Mouse (Mus musculus) mature B cell (primary cell): ENCODE measurements around the gene Scaf11.
"Not testable (repeated sequence)": the region's sequence is repeated elsewhere in the genome, so short reads cannot be mapped to it uniquely, and the experiment has no call there.

Source experiments
- in situ Hi-C: fragments of 300-500 bp; cut with MboI; formaldehyde crosslinking; loops from 2 replicates; pipeline ENCODE4 v1.14.3; 2019

Gene Scaf11

GRCm38 (mm10) chr15:96465076-96465475 lies 4.4 kb upstream of the Scaf11 start:
- in situ Hi-C loops = no loop called here

GRCm38 (mm10) chr15:96463821-96464220 lies 3.2 kb upstream of the Scaf11 start:
- in situ Hi-C loops = no loop called here

GRCm38 (mm10) chr15:96462611-96463010 lies 2.0 kb upstream of the Scaf11 start:
- in situ Hi-C loops = no loop called here

GRCm38 (mm10) chr15:96461541-96462512 lies 1.2 kb upstream of the Scaf11 start:
- in situ Hi-C loops = no loop called here

- in situ Hi-C loops = no loop called here
Observed at GRCm38 (mm10) chr15:96460451-96460729, 253 bp downstream of the Scaf11 start.

- in situ Hi-C loops = no loop called here
Observed at GRCm38 (mm10) chr15:96459741-96460450, 747 bp downstream of the Scaf11 start.

GRCm38 (mm10) chr15:96458273-96458672 lies 2.4 kb downstream of the Scaf11 start:
- in situ Hi-C loops = no loop called here

- in situ Hi-C loops = no loop called here
Observed at GRCm38 (mm10) chr15:96457338-96457664, 3.3 kb downstream of the Scaf11 start.

GRCm38 (mm10) chr15:96456651-96457337 lies 3.8 kb downstream of the Scaf11 start:
- in situ Hi-C loops = no loop called here

- in situ Hi-C loops = no loop called here
Observed at GRCm38 (mm10) chr15:96455595-96456214, 4.9 kb downstream of the Scaf11 start.

- in situ Hi-C loops = no loop called here
Observed at GRCm38 (mm10) chr15:96453346-96453745, 7.3 kb downstream of the Scaf11 start.

GRCm38 (mm10) chr15:96448656-96449299 lies 11.9 kb downstream of the Scaf11 start:
- in situ Hi-C loops = no loop called here

GRCm38 (mm10) chr15:96446785-96447184 lies 13.9 kb downstream of the Scaf11 start:
- in situ Hi-C loops = no loop called here

- in situ Hi-C loops = not testable (repeated sequence)
Observed at GRCm38 (mm10) chr15:96441480-96441879, 19.2 kb downstream of the Scaf11 start.

- in situ Hi-C loops = no loop called here
Observed at GRCm38 (mm10) chr15:96434202-96434601, 26.4 kb downstream of the Scaf11 start.

GRCm38 (mm10) chr15:96419920-96420319 lies 40.7 kb downstream of the Scaf11 start:
- in situ Hi-C loops = no loop called here

- in situ Hi-C loops = no loop called here
Observed at GRCm38 (mm10) chr15:96418161-96418560, 42.5 kb downstream of the Scaf11 start.

GRCm38 (mm10) chr15:96408717-96409121 lies 51.9 kb downstream of the Scaf11 start:
- in situ Hi-C loops = no loop called here

- in situ Hi-C loops = no loop called here
Observed at GRCm38 (mm10) chr15:96407151-96407550, 53.5 kb downstream of the Scaf11 start.

GRCm38 (mm10) chr15:96406253-96406652 lies 54.4 kb downstream of the Scaf11 start:
- in situ Hi-C loops = no loop called here

- in situ Hi-C loops = no loop called here
Observed at GRCm38 (mm10) chr15:96405548-96405947, 55.1 kb downstream of the Scaf11 start.

- in situ Hi-C loops = no loop called here
Observed at GRCm38 (mm10) chr15:96398333-96398732, 62.3 kb downstream of the Scaf11 start.
